In genomic region chr7:66442501-66443369, GRCm38 (mm10) we compare ENCODE assay signal across 8 mouse cellular contexts. TPM values are rescaled to one million over a fixed set of nuclear protein-coding genes. Genes with fewer than 3 reads are reported as not detected.
A peak's percentile ranks its signal among the peaks of the same experiment; 100 is the strongest.
DNase-seq lines count a peak whose midpoint lies in the region; ATAC-seq and TF ChIP-seq lines count a peak whose summit lies in the region.

No protein-coding gene starts in this region.

- 0 out of 2 replicates have a peak, but pooled peaks have one; percentile 25 for ATAC-seq in forebrain, postnatal 0 days
- no peak for ATAC-seq in forebrain, embryonic 14.5 days
- ATAC-seq in midbrain, embryonic 15.5 days (replicated peaks) = no peak

- no peaks in the 10 kb centered on the region for H3K27me3 ChIP-seq in forebrain, postnatal 0 days (ENCODE audit: insufficient read depth, low read length)
- no peaks in the 10 kb centered on the region for H3K27me3 ChIP-seq in forebrain, embryonic 14.5 days (replicated peaks; ENCODE audit: control insufficient read depth, insufficient read depth, low read length)
- peaks cover 6% of the 10 kb centered on the region; the same call in 1 of the 2 replicates for H3K27me3 ChIP-seq in midbrain, embryonic 10.5 days (ENCODE audit: low read depth, poor library complexity, severe bottlenecking)
- no peaks in the 10 kb centered on the region for H3K27me3 ChIP-seq in midbrain, embryonic 15.5 days (replicated peaks)

- H3K9ac ChIP-seq in forebrain, postnatal 0 days = no peak overlapping the region
- no peak overlapping the region for H3K9ac ChIP-seq in forebrain, embryonic 14.5 days (ENCODE audit: low read length)
- H3K9ac ChIP-seq in midbrain, embryonic 15.5 days = no peak overlapping the region

- H3K36me3 ChIP-seq in forebrain, postnatal 0 days (ENCODE audit: insufficient read depth) = no peaks in the 10 kb centered on the region
- no peaks in the 10 kb centered on the region for H3K36me3 ChIP-seq in forebrain, embryonic 14.5 days (ENCODE audit: control insufficient read depth, insufficient read depth, low read length)
- H3K36me3 ChIP-seq in midbrain, embryonic 10.5 days = no peaks in the 10 kb centered on the region
- no peaks in the 10 kb centered on the region for H3K36me3 ChIP-seq in midbrain, embryonic 15.5 days (replicated peaks)

- no peak overlapping the region for H3K27ac ChIP-seq in forebrain, postnatal 0 days (ENCODE audit: low read depth, low read length)
- H3K27ac ChIP-seq in forebrain, embryonic 14.5 days (ENCODE audit: low read depth, low read length) = no peak overlapping the region
- no peak overlapping the region for H3K27ac ChIP-seq in midbrain, embryonic 10.5 days (replicated peaks)
- H3K27ac ChIP-seq in midbrain, embryonic 15.5 days = no peak overlapping the region

- no peak for DNase-seq in forebrain, postnatal 0 days
- no peak for DNase-seq in forebrain, embryonic 14.5 days (ENCODE audit: low spot score)
- peak; percentile 60 to 62 for DNase-seq in kidney, postnatal 4 days
- no peak for DNase-seq in kidney, postnatal 14 days
- DNase-seq in heart, postnatal 14 days = peak; percentile 55 to 57
- DNase-seq in lung, postnatal 36 days = peak; percentile 11
- no peak for DNase-seq in midbrain, embryonic 10.5 days (ENCODE audit: low spot score)

- TF ChIP-seq CTCF in forebrain, postnatal 0 days (IDR thresholded peaks at IDR 0.05; ENCODE audit: low read depth) = no peak

- H3K4me2 ChIP-seq in forebrain, postnatal 0 days (ENCODE audit: low read depth) = no peak overlapping the region
- no peak overlapping the region for H3K4me2 ChIP-seq in forebrain, embryonic 14.5 days (ENCODE audit: low read length)
- no peak overlapping the region for H3K4me2 ChIP-seq in midbrain, embryonic 15.5 days

- no peak overlapping the region for H3K4me3 ChIP-seq in forebrain, postnatal 0 days (ENCODE audit: low read depth, low read length)
- H3K4me3 ChIP-seq in forebrain, embryonic 14.5 days (ENCODE audit: low read depth, low read length) = no peak overlapping the region
- H3K4me3 ChIP-seq in midbrain, embryonic 10.5 days = no peak overlapping the region
- no peak overlapping the region for H3K4me3 ChIP-seq in midbrain, embryonic 15.5 days

- WGBS in forebrain, postnatal 0 days = 55% methylated on average over 15 of the region's 15 CpGs
- 61% methylated on average over 15 of the region's 15 CpGs for WGBS in forebrain, embryonic 14.5 days
- WGBS in midbrain, embryonic 10.5 days = 69% methylated on average over 15 of the region's 15 CpGs
- 65% methylated on average over 15 of the region's 15 CpGs for WGBS in midbrain, embryonic 15.5 days

- intact Hi-C loops in heart, postnatal 14 days (cut with DNase I) = no loop called here

- no peaks in the 10 kb centered on the region for H3K9me3 ChIP-seq in forebrain, postnatal 0 days (ENCODE audit: low read length)
- H3K9me3 ChIP-seq in forebrain, embryonic 14.5 days (replicated peaks; ENCODE audit: control insufficient read depth, low read length) = no peaks in the 10 kb centered on the region
- no peaks in the 10 kb centered on the region for H3K9me3 ChIP-seq in midbrain, embryonic 10.5 days (replicated peaks)
- H3K9me3 ChIP-seq in midbrain, embryonic 15.5 days = no peaks in the 10 kb centered on the region

- H3K4me1 ChIP-seq in forebrain, postnatal 0 days (ENCODE audit: insufficient read depth) = no peaks in the 10 kb centered on the region; the same call in 1 of the 2 replicates
- H3K4me1 ChIP-seq in forebrain, embryonic 14.5 days (ENCODE audit: control insufficient read depth, insufficient read depth, low read length) = peaks cover 5% of the 10 kb centered on the region; the same call in 1 of the 2 replicates
- peaks cover 21% of the 10 kb centered on the region for H3K4me1 ChIP-seq in midbrain, embryonic 10.5 days
- H3K4me1 ChIP-seq in midbrain, embryonic 15.5 days = peaks cover 4% of the 10 kb centered on the region; the same call in 1 of the 2 replicates

RNA-seq across cellular contexts. Expression of gene Aldh1a3, which starts 15.4 kb away (rescaled TPM):
- total RNA-seq in forebrain, postnatal 0 days (2014; rRNA removed) = 2.8 and 4.0 TPM in 2 replicates
- polyA plus RNA-seq in forebrain, postnatal 0 days (2015; fragmentation: Nextera tagmentation; extraction: Ambion mirVana) = 3.2 and 3.3 TPM in 2 replicates
- polyA plus RNA-seq in forebrain, embryonic 14.5 days (2014; fragmentation: Nextera tagmentation; extraction: Ambion mirVana) = 5.4 and 6.0 TPM in 2 replicates
- total RNA-seq in heart, postnatal 14 days (2021) = 1 to 10 TPM; 1.5 to 1.6 TPM
- 0.94 and 9.2 TPM in 2 replicates for polyA plus RNA-seq in midbrain, embryonic 10.5 days (2016; fragmentation: Nextera tagmentation; extraction: Ambion mirVana)
- 0.83 and 1.0 TPM in 2 replicates for polyA plus RNA-seq in midbrain, embryonic 15.5 days (2015; fragmentation: Nextera tagmentation; extraction: Ambion mirVana)

RNA-seq across cellular contexts. Expression of gene Lrrk1, which starts 54.6 kb away (rescaled TPM):
- 3.1 and 3.3 TPM in 2 replicates for total RNA-seq in forebrain, postnatal 0 days (2014; rRNA removed)
- 1.3 and 2.2 TPM in 2 replicates for polyA plus RNA-seq in forebrain, postnatal 0 days (2015; fragmentation: Nextera tagmentation; extraction: Ambion mirVana)
- 1.7 and 1.9 TPM in 2 replicates for polyA plus RNA-seq in forebrain, embryonic 14.5 days (2014; fragmentation: Nextera tagmentation; extraction: Ambion mirVana)
- total RNA-seq in heart, postnatal 14 days (2021) = 10 to 100 TPM in 1 of 2 experiments, 1 to 10 TPM in 1; 9.1 to 10.5 TPM
- polyA plus RNA-seq in midbrain, embryonic 10.5 days (2016; fragmentation: Nextera tagmentation; extraction: Ambion mirVana) = 4.6 and 6.0 TPM in 2 replicates
- polyA plus RNA-seq in midbrain, embryonic 15.5 days (2015; fragmentation: Nextera tagmentation; extraction: Ambion mirVana) = 3.7 and 4.1 TPM in 2 replicates

Comparison
In these comparisons a context has a peak if more than half of its experiments do, and no peak if none do; other contexts are left out.
1. DNase-seq: peak in kidney, postnatal 4 days (2 of 2), heart, postnatal 14 days (2 of 2) and lung, postnatal 36 days (single experiment); none in forebrain, postnatal 0 days (single experiment), forebrain, embryonic 14.5 days (single experiment), kidney, postnatal 14 days (single experiment) and midbrain, embryonic 10.5 days (single experiment).